Mouse (Mus musculus): ENCODE data around the gene Ly6g6e.

- TF ChIP-seq EP300 (IDR thresholded peaks at IDR 0.05; ENCODE audit: low read depth) (0 out of 2 replicates have a peak, but pooled peaks have one; percentile 6), CTCF (IDR thresholded peaks at IDR 0.05; ENCODE audit: low read depth) (peak; percentile 93)
Observed at GRCm38 (mm10) chr17:35058911-35059892, 17.5 kb upstream of the Ly6g6e start, which contains the start of gene Ddah2.

Measured in liver, embryonic 14.5 days (tissue).